Mouse (Mus musculus) liver, embryonic 13.5 days (tissue): ENCODE measurements around the gene Vti1a. TPM values are rescaled to one million over a fixed set of nuclear protein-coding genes. Genes with fewer than 3 reads are reported as not detected.

Experiments
- ATAC-seq: fragments of 200-750 bp; cut with Nextera tagmentation; 2 replicates; pipeline ENCODE4 v1.8.0; 2017; ENCODE audit warnings: low read depth, mild to moderate bottlenecking, moderate number of reproducible peaks, moderate library complexity
- DNase-seq: peaks from one replicate; pipeline ENCODE4 v3.0.0; 2022
- H3K27ac ChIP-seq: fragments of 300-500 bp; sonication (generic); 2 replicates; pipeline ENCODE4 v1.5.1; 2015; ENCODE audit warnings: moderate library complexity, mild to moderate bottlenecking, inconsistent platforms
- H3K27me3 ChIP-seq: fragments of 300-500 bp; sonication (generic); 2 replicates; pipeline ENCODE4 v1.6.1; 2015; ENCODE audit warnings: mild to moderate bottlenecking, inconsistent platforms
- H3K36me3 ChIP-seq: fragments of 300-500 bp; sonication (generic); 2 replicates; pipeline ENCODE4 v1.6.1; 2015; ENCODE audit warnings: mild to moderate bottlenecking, inconsistent platforms
- H3K4me1 ChIP-seq: fragments of 300-500 bp; sonication (generic); replicated peaks from 2 replicates; pipeline ENCODE4 v1.6.1; 2015; ENCODE audit warnings: inconsistent platforms
- H3K4me2 ChIP-seq: fragments of 300-500 bp; sonication (generic); 2 replicates; pipeline ENCODE4 v1.6.1; 2015; ENCODE audit warnings: inconsistent platforms, mild to moderate bottlenecking, moderate library complexity
- H3K4me3 ChIP-seq: fragments of 300-500 bp; sonication (generic); replicated peaks from 2 replicates; pipeline ENCODE4 v1.5.1; 2015; ENCODE audit warnings: mild to moderate bottlenecking, inconsistent platforms
- H3K9ac ChIP-seq: fragments of 300-500 bp; sonication (generic); 2 replicates; pipeline ENCODE4 v1.6.1; 2015; ENCODE audit warnings: mild to moderate bottlenecking, inconsistent platforms
- H3K9me3 ChIP-seq: fragments of 300-500 bp; sonication (generic); replicated peaks from 2 replicates; pipeline ENCODE4 v1.6.1; 2016; ENCODE audit warnings: inconsistent platforms
- WGBS: fragments of 180-500 bp; shearing (Covaris S2); methylation state at CpG from one replicate; pipeline ENCODE4 v1.1.7; 2015; ENCODE audit not compliant: insufficient replicate concordance; 5-methylcytosine and 5-hydroxymethylcytosine counted together
- polyA plus RNA-seq: library from polyadenylated mRNA; unstranded; fragments of >200 nt; fragmentation: Nextera tagmentation; extraction: Ambion mirVana; gene quantifications from 2 replicates; pipeline ENCODE4 v1.2.1, GENCODE M21; 2015

The Vti1a gene
- polyA plus RNA-seq, 1 experiment from 2014 or later, result 16.7 TPM

- Histone ChIP-seq H3K36me3 (no peaks in the 10 kb centered on the region), H3K9me3 (no peaks in the 10 kb centered on the region), H3K27ac (no peak overlapping the region), H3K4me2 (no peak overlapping the region), H3K4me3 (no peak overlapping the region), H3K27me3 (no peaks in the 10 kb centered on the region), H3K9ac (no peak overlapping the region), H3K4me1 (peaks cover 20% of the 10 kb centered on the region)
- DNase-seq, result no peak
- ATAC-seq, result no peak
- WGBS, result 82% methylated on average over 14 of the region's 14 CpGs
These were observed 292.8 kb downstream of the Vti1a start for GRCm38 (mm10) chr19:55608858-55609375.

GRCm38 (mm10) chr19:55609806-55610205, 293.7 kb downstream of the Vti1a start:
- H3K4me3 ChIP-seq, result no peak overlapping the region
- no peak overlapping the region for H3K27ac ChIP-seq
- no peaks in the 10 kb centered on the region for H3K9me3 ChIP-seq
- WGBS, result 44% methylated on average over 3 of the region's 3 CpGs
- H3K4me1 ChIP-seq, result peaks cover 20% of the 10 kb centered on the region
- H3K36me3 ChIP-seq, result no peaks in the 10 kb centered on the region
- DNase-seq (no peak), ATAC-seq (no peak)
- H3K27me3 ChIP-seq, result no peaks in the 10 kb centered on the region
- H3K4me2 ChIP-seq, result no peak overlapping the region
- no peak overlapping the region for H3K9ac ChIP-seq

GRCm38 (mm10) chr19:55615743-55616142, 299.6 kb downstream of the Vti1a start:
- no peaks in the 10 kb centered on the region for H3K9me3 ChIP-seq
- H3K4me3 ChIP-seq, result no peak overlapping the region
- no peak for ATAC-seq
- no peak overlapping the region for H3K4me2 ChIP-seq
- no peaks in the 10 kb centered on the region for H3K36me3 ChIP-seq
- H3K4me1 ChIP-seq, result peaks cover 3% of the 10 kb centered on the region; the same call in 1 of the 2 replicates
- WGBS, result 72% methylated on average over 5 of the region's 5 CpGs
- no peaks in the 10 kb centered on the region for H3K27me3 ChIP-seq
- DNase-seq, result no peak
- H3K27ac ChIP-seq, result no peak overlapping the region
- H3K9ac ChIP-seq, result no peak overlapping the region

GRCm38 (mm10) chr19:55616276-55616675, 300.2 kb downstream of the Vti1a start:
- Histone ChIP-seq H3K4me1 (peaks cover 3% of the 10 kb centered on the region; the same call in 1 of the 2 replicates), H3K27me3 (no peaks in the 10 kb centered on the region), H3K9ac (no peak overlapping the region), H3K36me3 (no peaks in the 10 kb centered on the region), H3K9me3 (no peaks in the 10 kb centered on the region), H3K4me3 (no peak overlapping the region), H3K4me2 (no peak overlapping the region), H3K27ac (no peak overlapping the region)
- DNase-seq (no peak), ATAC-seq (no peak)
- WGBS, result 80% methylated on average over 7 of the region's 7 CpGs

- H3K9ac ChIP-seq, result no peak overlapping the region
- H3K9me3 ChIP-seq, result no peaks in the 10 kb centered on the region
- WGBS, result 75% methylated on average over 8 of the region's 8 CpGs
- H3K4me1 ChIP-seq, result peaks cover 3% of the 10 kb centered on the region; the same call in 1 of the 2 replicates
- H3K4me2 ChIP-seq, result no peak overlapping the region
- H3K27ac ChIP-seq, result no peak overlapping the region
- ATAC-seq (no peak), DNase-seq (no peak)
- H3K27me3 ChIP-seq, result no peaks in the 10 kb centered on the region
- no peak overlapping the region for H3K4me3 ChIP-seq
- H3K36me3 ChIP-seq, result no peaks in the 10 kb centered on the region
These were observed 300.8 kb downstream of the Vti1a start for GRCm38 (mm10) chr19:55616937-55617336.

- no peaks in the 10 kb centered on the region; the same call in 1 of the 2 replicates for H3K4me1 ChIP-seq
- no peaks in the 10 kb centered on the region for H3K9me3 ChIP-seq
- H3K27ac ChIP-seq, result no peak overlapping the region
- H3K4me3 ChIP-seq, result no peak overlapping the region
- H3K4me2 ChIP-seq, result no peak overlapping the region
- 81% methylated on average over 7 of the region's 7 CpGs for WGBS
- no peak overlapping the region for H3K9ac ChIP-seq
- ATAC-seq, result no peak
- no peaks in the 10 kb centered on the region for H3K27me3 ChIP-seq
- no peaks in the 10 kb centered on the region for H3K36me3 ChIP-seq
- DNase-seq, result no peak
These were observed 302.5 kb downstream of the Vti1a start for GRCm38 (mm10) chr19:55618546-55618945.

- DNase-seq, result no peak
These were observed 304.4 kb downstream of the Vti1a start for GRCm38 (mm10) chr19:55620411-55621008.

GRCm38 (mm10) chr19:55621011-55621625, 305.0 kb downstream of the Vti1a start:
- DNase-seq (no peak), ATAC-seq (no peak)
- no peaks in the 10 kb centered on the region for H3K36me3 ChIP-seq
- WGBS, result 78% methylated on average over 12 of the region's 12 CpGs
- no peaks in the 10 kb centered on the region for H3K9me3 ChIP-seq
- H3K4me1 ChIP-seq, result no peaks in the 10 kb centered on the region
- no peaks in the 10 kb centered on the region for H3K27me3 ChIP-seq
- H3K9ac ChIP-seq, result no peak overlapping the region
- no peak overlapping the region; the same call in 1 of the 2 replicates for H3K27ac ChIP-seq
- H3K4me3 ChIP-seq, result no peak overlapping the region
- H3K4me2 ChIP-seq, result no peak overlapping the region

More at GRCm38 (mm10) chr19:55620411-55621008, 304.4 kb downstream of the Vti1a start:
- no peak for ATAC-seq
- Histone ChIP-seq H3K27ac (no peak overlapping the region; the same call in 1 of the 2 replicates), H3K4me2 (no peak overlapping the region), H3K4me1 (no peaks in the 10 kb centered on the region), H3K9ac (no peak overlapping the region), H3K36me3 (no peaks in the 10 kb centered on the region), H3K9me3 (no peaks in the 10 kb centered on the region), H3K27me3 (no peaks in the 10 kb centered on the region), H3K4me3 (no peak overlapping the region)
- 75% methylated on average over 14 of the region's 14 CpGs for WGBS

GRCm38 (mm10) chr19:55622821-55623220, 306.7 kb downstream of the Vti1a start:
- Histone ChIP-seq H3K27ac (no peak overlapping the region), H3K27me3 (no peaks in the 10 kb centered on the region), H3K36me3 (no peaks in the 10 kb centered on the region), H3K4me2 (no peak overlapping the region), H3K9me3 (no peaks in the 10 kb centered on the region), H3K9ac (no peak overlapping the region), H3K4me3 (no peak overlapping the region), H3K4me1 (no peaks in the 10 kb centered on the region)
- 86% methylated on average over 18 of the region's 18 CpGs for WGBS
- ATAC-seq (no peak), DNase-seq (no peak)

- ATAC-seq (no peak), DNase-seq (no peak)
- 88% methylated on average over 13 of the region's 13 CpGs for WGBS
- Histone ChIP-seq H3K4me3 (no peak overlapping the region), H3K4me1 (no peaks in the 10 kb centered on the region), H3K36me3 (no peaks in the 10 kb centered on the region), H3K9ac (no peak overlapping the region), H3K9me3 (no peaks in the 10 kb centered on the region), H3K27ac (no peak overlapping the region), H3K4me2 (no peak overlapping the region), H3K27me3 (no peaks in the 10 kb centered on the region)
These were observed 307.5 kb downstream of the Vti1a start for GRCm38 (mm10) chr19:55623605-55624004.

GRCm38 (mm10) chr19:55626483-55626882, 310.4 kb downstream of the Vti1a start:
- DNase-seq (no peak), ATAC-seq (no peak)
- H3K9me3 ChIP-seq, result no peaks in the 10 kb centered on the region
- 85% methylated on average over 16 of the region's 16 CpGs for WGBS
- no peak overlapping the region for H3K9ac ChIP-seq
- H3K4me3 ChIP-seq, result no peak overlapping the region
- H3K27me3 ChIP-seq, result no peaks in the 10 kb centered on the region
- H3K36me3 ChIP-seq, result no peaks in the 10 kb centered on the region
- H3K27ac ChIP-seq, result no peak overlapping the region
- H3K4me1 ChIP-seq, result no peaks in the 10 kb centered on the region
- no peak overlapping the region for H3K4me2 ChIP-seq

- 77% methylated on average over 12 of the region's 12 CpGs for WGBS
- no peak for ATAC-seq
These were observed 310.9 kb downstream of the Vti1a start for GRCm38 (mm10) chr19:55626952-55627351.

More at GRCm38 (mm10) chr19:55626952-55627351, 310.9 kb downstream of the Vti1a start:
- H3K36me3 ChIP-seq, result no peaks in the 10 kb centered on the region
- no peak overlapping the region for H3K4me3 ChIP-seq
- no peaks in the 10 kb centered on the region for H3K9me3 ChIP-seq
- H3K4me2 ChIP-seq, result no peak overlapping the region
- no peak overlapping the region for H3K27ac ChIP-seq
- H3K9ac ChIP-seq, result no peak overlapping the region
- DNase-seq, result no peak
- no peaks in the 10 kb centered on the region for H3K27me3 ChIP-seq
- H3K4me1 ChIP-seq, result 0 out of 2 replicates have a peak, but pooled peaks cover 1% of the 10 kb centered on the region
